Mouse (Mus musculus) ES-Bruce4 (cell line): Measurements from ENCODE around the gene Icam1. TPM values are rescaled to one million over a fixed set of nuclear protein-coding genes. Genes with fewer than 3 reads are reported as not detected.

ENCODE experiments used
- H3K27ac ChIP-seq: 2 replicates; pipeline ENCODE4 v1.5.1; 2012; ENCODE audit warnings: low read length, inconsistent platforms; ENCODE audit not compliant: insufficient read depth
- H3K27me3 ChIP-seq: 2 replicates; pipeline ENCODE4 v1.6.1; 2012; ENCODE audit warnings: mild to moderate bottlenecking, low read length, inconsistent platforms; ENCODE audit not compliant: control insufficient read depth, poor library complexity, insufficient read depth, severe bottlenecking
- H3K36me3 ChIP-seq: 2 replicates; pipeline ENCODE4 v1.6.1; 2012; ENCODE audit warnings: inconsistent platforms, mild to moderate bottlenecking, low read length, moderate library complexity; ENCODE audit not compliant: control insufficient read depth, poor library complexity, insufficient read depth, severe bottlenecking
- H3K4me1 ChIP-seq: one replicate; pipeline ENCODE4 v1.8.1; 2011; ENCODE audit warnings: low read length; ENCODE audit not compliant: control insufficient read depth, insufficient read depth
- H3K4me3 ChIP-seq: 2 replicates; pipeline ENCODE4 v1.5.1; 2011; ENCODE audit warnings: low read depth, mild to moderate bottlenecking, low read length
- H3K9ac ChIP-seq: 2 replicates; pipeline ENCODE4 v1.6.1; 2012; ENCODE audit warnings: low read depth, mild to moderate bottlenecking, inconsistent platforms; ENCODE audit not compliant: poor library complexity, severe bottlenecking
- H3K9me3 ChIP-seq: replicated peaks from 2 replicates; pipeline ENCODE4 v1.6.1; 2012; ENCODE audit warnings: mild to moderate bottlenecking, low read length, inconsistent platforms; ENCODE audit not compliant: control insufficient read depth, poor library complexity, insufficient read depth, severe bottlenecking
- CTCF ChIP-seq: IDR thresholded peaks from one replicate; pipeline ENCODE4 v1.8.1; 2011; ENCODE audit warnings: low read depth, low read length
- EP300 ChIP-seq: IDR thresholded peaks from 2 replicates; pipeline ENCODE4 v1.6.1; 2011; ENCODE audit warnings: low read depth, low read length; ENCODE audit not compliant: insufficient read depth
- POLR2A ChIP-seq: IDR thresholded peaks from one replicate; pipeline ENCODE4 v1.8.1; 2011; ENCODE audit warnings: low read length; ENCODE audit not compliant: insufficient read depth
- polyA plus RNA-seq: library from polyadenylated mRNA; stranded (reverse); fragments of >200 nt; gene quantifications from 2 replicates; pipeline ENCODE4 v1.2.4, GENCODE M21; 2011; ENCODE audit warnings: low read depth; ENCODE audit not compliant: missing spikeins, insufficient read depth, insufficient read length

Icam1 gene
- polyA plus RNA-seq, result 24.9 and 25.7 TPM in 2 replicates

DNA sequence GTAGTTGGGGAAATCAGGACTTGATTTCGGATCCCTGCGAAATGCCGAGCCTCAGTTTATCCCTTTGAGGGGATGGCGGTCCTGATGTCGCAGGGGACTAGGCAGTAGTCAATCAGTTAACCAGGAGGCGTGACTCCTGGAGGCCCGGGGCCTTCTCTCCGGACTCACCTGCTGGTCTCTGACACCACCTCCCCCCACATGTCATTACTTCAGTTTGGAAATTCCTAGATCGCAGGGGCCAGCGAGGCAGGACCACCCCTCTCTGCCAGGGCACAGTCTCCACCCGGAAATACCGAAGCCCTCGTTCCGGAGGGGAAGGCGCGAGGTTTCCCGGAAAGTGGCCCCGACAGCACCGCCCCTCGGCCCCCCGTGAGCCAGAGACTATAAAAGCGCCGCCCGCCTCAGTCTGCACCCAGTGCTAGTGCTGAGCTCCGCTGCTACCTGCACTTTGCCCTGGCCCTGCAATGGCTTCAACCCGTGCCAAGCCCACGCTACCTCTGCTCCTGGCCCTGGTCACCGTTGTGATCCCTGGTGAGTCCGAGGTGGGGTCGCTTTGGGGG, at the start of gene Icam1:
Icam1 (plus strand) TSS at position 415 of the 560 bp plus-strand sequence.
- Histone ChIP-seq H3K4me3 (peak within 1 kb of the TSS; percentile 83), H3K9ac (peak within 1 kb of the TSS; percentile 31), H3K27me3 (no peaks in the 10 kb centered on the region), H3K36me3 (peaks cover 9% of the 10 kb centered on the region; the same call in 1 of the 2 replicates), H3K9me3 (no peaks in the 10 kb centered on the region), H3K27ac (no peak within 1 kb of the TSS), H3K4me1 (peaks cover 3% of the 10 kb centered on the region)
- TF ChIP-seq POLR2A (peak; percentile 96), CTCF (no peak), EP300 (0 out of 2 replicates have a peak, but pooled peaks have one; percentile 51)

DNA sequence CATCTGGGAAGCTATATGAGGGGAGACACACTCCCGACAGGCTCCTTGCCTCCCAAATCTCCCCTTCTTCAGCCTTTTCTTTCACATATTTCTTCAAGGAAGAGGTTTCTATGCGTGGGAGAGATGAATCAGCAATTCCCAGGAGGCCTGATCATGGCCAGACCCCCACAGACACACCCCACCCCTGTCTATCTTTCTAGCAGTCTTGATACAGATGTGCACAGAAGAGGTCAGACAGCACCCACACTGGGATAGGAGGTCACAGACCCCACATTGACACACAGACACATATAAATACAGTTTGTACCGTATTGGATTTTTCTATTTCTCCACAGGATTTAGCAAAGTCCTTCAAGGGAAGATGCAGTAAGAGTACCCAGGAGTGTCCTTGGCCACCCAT, 49.8 kb upstream of the Icam1 start:
- no peak overlapping the region for H3K4me3 ChIP-seq
- TF ChIP-seq POLR2A (no peak), CTCF (no peak), EP300 (no peak)
- no peaks in the 10 kb centered on the region for H3K27me3 ChIP-seq
- H3K36me3 ChIP-seq, result peaks cover 28% of the 10 kb centered on the region
- H3K9ac ChIP-seq, result no peak overlapping the region
- H3K9me3 ChIP-seq, result no peaks in the 10 kb centered on the region
- H3K27ac ChIP-seq, result 0 out of 2 replicates have a peak overlapping the region, but pooled peaks have one; percentile 17
- H3K4me1 ChIP-seq, result peaks cover 9% of the 10 kb centered on the region

DNA sequence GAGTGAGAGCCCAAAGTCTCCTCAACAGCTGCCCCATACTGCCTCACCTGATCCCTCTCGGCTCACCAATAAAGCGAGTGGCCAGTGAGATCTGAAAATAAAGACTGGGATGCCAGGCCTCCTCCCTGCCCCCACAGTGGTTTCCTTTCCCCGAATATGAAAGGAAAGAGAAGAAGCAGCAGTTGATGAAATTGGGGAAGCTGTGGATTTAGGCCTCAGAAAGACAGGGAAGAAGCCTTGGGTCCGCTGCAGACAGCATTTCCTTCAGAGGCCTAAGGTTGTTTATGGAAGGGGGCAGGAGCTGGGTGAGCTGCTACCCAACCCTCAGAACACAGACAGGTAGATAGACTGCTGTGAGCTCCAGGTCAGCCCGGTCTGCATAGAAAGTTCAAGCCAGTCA, 49.0 kb upstream of the Icam1 start:
- peaks cover 28% of the 10 kb centered on the region for H3K36me3 ChIP-seq

GRCm38 (mm10) chr9:20971751-20972140, 44.0 kb upstream of the Icam1 start:
- H3K36me3 ChIP-seq, result peaks cover 22% of the 10 kb centered on the region
- no peak overlapping the region for H3K27ac ChIP-seq
- no peak overlapping the region for H3K4me3 ChIP-seq
- peaks cover 11% of the 10 kb centered on the region for H3K4me1 ChIP-seq
- peak overlapping the region; percentile 75 for H3K9ac ChIP-seq
- TF ChIP-seq CTCF (no peak), POLR2A (no peak)
- H3K9me3 ChIP-seq, result no peaks in the 10 kb centered on the region
- H3K27me3 ChIP-seq, result no peaks in the 10 kb centered on the region

More for the DNA sequence above, 49.0 kb upstream of the Icam1 start:
- Histone ChIP-seq H3K27me3 (no peaks in the 10 kb centered on the region), H3K4me1 (peaks cover 10% of the 10 kb centered on the region), H3K4me3 (no peak overlapping the region), H3K27ac (no peak overlapping the region), H3K9me3 (no peaks in the 10 kb centered on the region), H3K9ac (no peak overlapping the region)
- TF ChIP-seq EP300, result no peak
- no peak for TF ChIP-seq POLR2A
- no peak for TF ChIP-seq CTCF

- TF ChIP-seq CTCF (no peak), POLR2A (no peak), EP300 (no peak)
- Histone ChIP-seq H3K4me1 (peaks cover 11% of the 10 kb centered on the region), H3K36me3 (peaks cover 18% of the 10 kb centered on the region), H3K27me3 (no peaks in the 10 kb centered on the region), H3K27ac (peak overlapping the region; percentile 69), H3K4me3 (peak overlapping the region; percentile 52), H3K9ac (peak overlapping the region; percentile 75), H3K9me3 (no peaks in the 10 kb centered on the region)
Observed at GRCm38 (mm10) chr9:20972141-20972992, 43.4 kb upstream of the Icam1 start.
